Mouse (Mus musculus) midbrain, postnatal 0 days (tissue): ENCODE results near the gene Exoc3. TPM values are rescaled to one million over a fixed set of nuclear protein-coding genes. Genes with fewer than 3 reads are reported as not detected.

Experiments
- ATAC-seq: fragments of 200-750 bp; cut with Nextera tagmentation; 2 replicates; pipeline ENCODE4 v1.8.0; 2017; ENCODE audit warnings: moderate number of reproducible peaks, mild to moderate bottlenecking, moderate TSS enrichment, moderate library complexity; ENCODE audit not compliant: low FRiP score
- DNase-seq: peaks from one replicate; pipeline ENCODE4 v3.0.0-alpha.2; 2015; ENCODE audit warnings: low spot score
- H3K27ac ChIP-seq: fragments of 300-500 bp; sonication (generic); 2 replicates; pipeline ENCODE4 v1.5.1; 2014; ENCODE audit warnings: low read depth, mild to moderate bottlenecking, low read length, mixed read lengths
- H3K27me3 ChIP-seq: fragments of 300-500 bp; sonication (generic); 2 replicates; pipeline ENCODE4 v1.6.1; 2014; ENCODE audit warnings: low read length, control low read depth, mixed read lengths; ENCODE audit not compliant: insufficient read depth
- H3K36me3 ChIP-seq: fragments of 300-500 bp; sonication (generic); 2 replicates; pipeline ENCODE4 v1.6.1; 2014; ENCODE audit warnings: low read length, control low read depth, mixed read lengths; ENCODE audit not compliant: insufficient read depth
- H3K4me1 ChIP-seq: fragments of 300-500 bp; sonication (generic); 2 replicates; pipeline ENCODE4 v1.6.1; 2014; ENCODE audit warnings: mild to moderate bottlenecking, control low read depth, antibody characterized with exemption, low read length, mixed read lengths; ENCODE audit not compliant: insufficient read depth
- H3K4me2 ChIP-seq: fragments of 300-500 bp; sonication (generic); 2 replicates; pipeline ENCODE4 v1.6.1; 2014; ENCODE audit warnings: low read depth, mild to moderate bottlenecking, low read length, mixed read lengths; ENCODE audit not compliant: poor library complexity, severe bottlenecking
- H3K4me3 ChIP-seq: fragments of 300-500 bp; sonication (generic); 2 replicates; pipeline ENCODE4 v1.5.1; 2014; ENCODE audit warnings: low read depth, mild to moderate bottlenecking, low read length, moderate library complexity
- H3K9ac ChIP-seq: fragments of 300-500 bp; sonication (generic); replicated peaks from 2 replicates; pipeline ENCODE4 v1.6.1; 2014; ENCODE audit warnings: mild to moderate bottlenecking, low read length, moderate library complexity, mixed read lengths; ENCODE audit not compliant: poor library complexity, severe bottlenecking
- H3K9me3 ChIP-seq: fragments of 300-500 bp; sonication (generic); 2 replicates; pipeline ENCODE4 v1.6.1; 2016; ENCODE audit warnings: low read length, control low read depth
- CTCF ChIP-seq: IDR thresholded peaks from 2 replicates; pipeline ENCODE4 v1.5.1; 2016; ENCODE audit warnings: antibody characterized with exemption, mild to moderate bottlenecking
- WGBS: fragments of 180-500 bp; shearing (Covaris S2); extraction: QIAGEN DNeasy Blood & Tissue Kit; methylation state at CpG from one replicate; pipeline ENCODE4 v1.1.7; 2014; 5-methylcytosine and 5-hydroxymethylcytosine counted together
- polyA plus RNA-seq: library from polyadenylated mRNA; unstranded; fragments of >200 nt; fragmentation: Nextera tagmentation; extraction: Ambion mirVana; gene quantifications from 2 replicates; pipeline ENCODE4 v1.2.1, GENCODE M21; 2015
- total RNA-seq: library from RNA; depleted of rRNA; stranded (reverse); fragments of >200 nt; gene quantifications from 2 replicates; pipeline ENCODE4 v1.2.3, GENCODE M21; 2014

The Exoc3 gene
- total and polyA plus RNA-seq, 2 experiments from 2014 or later = 62.5 to 113 TPM

DNA sequence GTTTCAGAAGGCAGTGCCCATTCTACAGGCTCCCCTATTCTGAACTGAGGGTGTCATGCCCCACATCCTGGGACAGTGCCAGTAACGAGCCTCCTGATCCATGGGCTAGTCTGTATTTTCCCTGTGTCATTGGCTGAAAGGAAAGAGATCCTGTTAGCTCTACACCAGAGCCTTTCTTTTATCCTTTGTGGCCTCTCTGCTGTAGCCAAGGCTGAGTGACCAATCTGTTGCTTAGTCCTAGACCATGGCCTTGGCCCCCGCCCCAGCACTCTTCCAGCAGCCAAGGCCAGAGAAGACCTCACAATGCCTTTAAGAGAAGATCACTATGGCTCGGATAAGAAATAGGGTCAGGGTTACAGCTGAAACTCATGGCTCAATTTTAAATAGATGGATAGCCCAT, 9.9 kb upstream of the Exoc3 start:
- Histone ChIP-seq H3K4me1 (no peaks in the 10 kb centered on the region), H3K36me3 (no peaks in the 10 kb centered on the region), H3K27me3 (no peaks in the 10 kb centered on the region), H3K9ac (no peak overlapping the region), H3K27ac (no peak overlapping the region), H3K4me3 (no peak overlapping the region), H3K9me3 (no peaks in the 10 kb centered on the region), H3K4me2 (no peak overlapping the region)
- 80% methylated on average over 3 of the region's 3 CpGs for WGBS
- DNase-seq = no peak
- no peak for ATAC-seq
- TF ChIP-seq CTCF = no peak

GRCm38 (mm10) chr13:74208986-74209345, 434 bp upstream of the Exoc3 start:
- H3K9ac ChIP-seq = peak overlapping the region; percentile 81
- peak overlapping the region; percentile 75 for H3K4me3 ChIP-seq
- H3K4me2 ChIP-seq = peak overlapping the region; percentile 67
- peaks cover 12% of the 10 kb centered on the region for H3K4me1 ChIP-seq
- WGBS = 18% methylated on average over 12 of the region's 12 CpGs
- DNase-seq (peak; percentile 24), ATAC-seq (peak; percentile 59)
- no peaks in the 10 kb centered on the region for H3K9me3 ChIP-seq
- no peak for TF ChIP-seq CTCF
- H3K27me3 ChIP-seq = no peaks in the 10 kb centered on the region
- H3K36me3 ChIP-seq = peaks cover 7% of the 10 kb centered on the region
- peak overlapping the region; percentile 90 for H3K27ac ChIP-seq

GRCm38 (mm10) chr13:74196451-74196850, 12.1 kb downstream of the Exoc3 start:
- WGBS = 87% methylated on average over 3 of the region's 3 CpGs
- no peaks in the 10 kb centered on the region for H3K4me1 ChIP-seq
- no peak overlapping the region for H3K4me3 ChIP-seq
- H3K27ac ChIP-seq = no peak overlapping the region
- H3K4me2 ChIP-seq = no peak overlapping the region
- H3K9ac ChIP-seq = no peak overlapping the region
- H3K9me3 ChIP-seq = no peaks in the 10 kb centered on the region
- ATAC-seq (no peak), DNase-seq (no peak)
- H3K27me3 ChIP-seq = no peaks in the 10 kb centered on the region
- TF ChIP-seq CTCF = no peak
- H3K36me3 ChIP-seq = peaks cover 26% of the 10 kb centered on the region

DNA sequence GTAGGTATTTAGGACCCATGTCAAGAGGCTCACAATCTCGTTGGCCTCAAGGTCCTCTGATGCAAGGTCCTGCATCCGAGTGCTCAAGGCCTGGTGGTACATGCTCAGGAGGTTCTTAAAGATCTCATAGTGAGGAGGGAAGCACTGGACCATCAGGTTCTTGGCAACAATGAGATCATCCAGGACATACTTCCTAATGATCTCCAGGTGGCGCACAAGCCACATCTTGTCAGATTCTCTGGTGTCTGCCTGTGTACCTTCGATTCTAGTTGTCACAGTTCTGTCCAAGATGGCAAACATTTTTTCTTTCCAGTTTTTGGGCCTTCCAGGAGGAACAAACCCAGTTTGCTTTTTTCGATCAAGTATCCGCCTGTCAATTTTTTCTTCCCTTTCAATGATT, 15.9 kb downstream of the Exoc3 start:
- H3K9me3 ChIP-seq = no peaks in the 10 kb centered on the region
- WGBS = 84% methylated on average over 6 of the region's 6 CpGs
- peak; percentile 79 for DNase-seq
- H3K4me3 ChIP-seq = no peak overlapping the region
- H3K4me1 ChIP-seq = no peaks in the 10 kb centered on the region
- no peak overlapping the region for H3K9ac ChIP-seq
- no peaks in the 10 kb centered on the region for H3K27me3 ChIP-seq
- no peak overlapping the region for H3K27ac ChIP-seq
- TF ChIP-seq CTCF = peak; percentile 74
- peak; percentile 54; the same call in 1 of the 2 replicates for ATAC-seq
- H3K36me3 ChIP-seq = peaks cover 34% of the 10 kb centered on the region
- no peak overlapping the region for H3K4me2 ChIP-seq

GRCm38 (mm10) chr13:74183011-74183695, 25.4 kb downstream of the Exoc3 start:
- H3K27me3 ChIP-seq = no peaks in the 10 kb centered on the region
- 94% methylated on average over 5 of the region's 5 CpGs for WGBS
- H3K9me3 ChIP-seq = no peaks in the 10 kb centered on the region
- no peak overlapping the region for H3K4me2 ChIP-seq
- DNase-seq = no peak
- peaks cover 33% of the 10 kb centered on the region for H3K36me3 ChIP-seq
- no peaks in the 10 kb centered on the region for H3K4me1 ChIP-seq
- TF ChIP-seq CTCF = no peak
- no peak overlapping the region for H3K9ac ChIP-seq
- H3K4me3 ChIP-seq = no peak overlapping the region
- no peak for ATAC-seq
- H3K27ac ChIP-seq = no peak overlapping the region

- no peaks in the 10 kb centered on the region for H3K4me1 ChIP-seq
- H3K9ac ChIP-seq = no peak overlapping the region
- peaks cover 50% of the 10 kb centered on the region for H3K36me3 ChIP-seq
- ATAC-seq = no peak
- H3K4me3 ChIP-seq = no peak overlapping the region
- no peak overlapping the region for H3K4me2 ChIP-seq
- no peak for DNase-seq
- H3K9me3 ChIP-seq = no peaks in the 10 kb centered on the region
- H3K27ac ChIP-seq = no peak overlapping the region
- over 99% methylated on average over 5 of the region's 5 CpGs for WGBS
- TF ChIP-seq CTCF = no peak
- H3K27me3 ChIP-seq = no peaks in the 10 kb centered on the region
Measured at GRCm38 (mm10) chr13:74172036-74172435, 36.5 kb downstream of the Exoc3 start.
